Mouse (Mus musculus) hindbrain, postnatal 0 days (tissue): ENCODE results near the gene Islr2. TPM values are rescaled to one million over a fixed set of nuclear protein-coding genes. Genes with fewer than 3 reads are reported as not detected.
"Not testable (repeated sequence)": the region's sequence is repeated elsewhere in the genome, so short reads cannot be mapped to it uniquely, and the experiment has no call there.

Experiments
- ATAC-seq: fragments of 200-750 bp; cut with Nextera tagmentation; 2 replicates; pipeline ENCODE4 v1.8.0; 2017; ENCODE audit warnings: mild to moderate bottlenecking, moderate TSS enrichment, moderate library complexity
- DNase-seq: peaks from one replicate; pipeline ENCODE4 v3.0.0-alpha.2; 2015; ENCODE audit warnings: low spot score
- H3K27ac ChIP-seq: fragments of 300-500 bp; sonication (generic); 2 replicates; pipeline ENCODE4 v1.5.1; 2014; ENCODE audit warnings: mild to moderate bottlenecking
- H3K27me3 ChIP-seq: fragments of 300-500 bp; sonication (generic); 2 replicates; pipeline ENCODE4 v1.6.1; 2014; ENCODE audit warnings: low read length, mixed read lengths; ENCODE audit not compliant: insufficient read depth
- H3K36me3 ChIP-seq: fragments of 300-500 bp; sonication (generic); 2 replicates; pipeline ENCODE4 v1.6.1; 2014; ENCODE audit warnings: low read length, mixed read lengths; ENCODE audit not compliant: insufficient read depth
- H3K4me1 ChIP-seq: fragments of 300-500 bp; sonication (generic); 2 replicates; pipeline ENCODE4 v1.6.1; 2014; ENCODE audit warnings: antibody characterized with exemption, low read length, mixed read lengths; ENCODE audit not compliant: insufficient read depth
- H3K4me2 ChIP-seq: fragments of 300-500 bp; sonication (generic); 2 replicates; pipeline ENCODE4 v1.6.1; 2014; ENCODE audit warnings: low read depth, mild to moderate bottlenecking, low read length, moderate library complexity, mixed read lengths
- H3K4me3 ChIP-seq: fragments of 300-500 bp; sonication (generic); 2 replicates; pipeline ENCODE4 v1.5.1; 2014; ENCODE audit warnings: low read length
- H3K9ac ChIP-seq: fragments of 300-500 bp; sonication (generic); replicated peaks from 2 replicates; pipeline ENCODE4 v1.6.1; 2014; ENCODE audit warnings: mild to moderate bottlenecking, low read length, moderate library complexity, mixed read lengths
- H3K9me3 ChIP-seq: fragments of 300-500 bp; sonication (generic); 2 replicates; pipeline ENCODE4 v1.6.1; 2016; ENCODE audit warnings: low read length, mixed read lengths
- CTCF ChIP-seq: IDR thresholded peaks from 2 replicates; pipeline ENCODE4 v1.5.1; 2016; ENCODE audit warnings: antibody characterized with exemption, control low read depth, low read depth
- WGBS: fragments of 180-500 bp; shearing (Covaris S2); extraction: QIAGEN DNeasy Blood & Tissue Kit; methylation state at CpG from one replicate; pipeline ENCODE4 v1.1.7; 2014; 5-methylcytosine and 5-hydroxymethylcytosine counted together
- polyA plus RNA-seq: library from polyadenylated mRNA; unstranded; fragments of >200 nt; fragmentation: Nextera tagmentation; extraction: Ambion mirVana; gene quantifications from 2 replicates; pipeline ENCODE4 v1.2.1, GENCODE M21; 2015
- total RNA-seq: library from RNA; depleted of rRNA; stranded (reverse); fragments of >200 nt; gene quantifications from 2 replicates; pipeline ENCODE4 v1.2.3, GENCODE M21; 2014; rRNA removed

Islr2 gene
- 293 and 343 TPM in 2 replicates for total RNA-seq
- 15.8 and 19.2 TPM in 2 replicates for polyA plus RNA-seq

- 4% methylated on average over 42 of the region's 42 CpGs for WGBS
- H3K4me3 ChIP-seq, result peak within 1 kb of the TSS; percentile 26
- no peaks in the 10 kb centered on the region for H3K36me3 ChIP-seq
- H3K27ac ChIP-seq, result peak within 1 kb of the TSS; percentile 78
- H3K4me2 ChIP-seq, result peak within 1 kb of the TSS; percentile 49
- no peaks in the 10 kb centered on the region for H3K9me3 ChIP-seq
- peak; percentile 85 for DNase-seq
- peaks cover 45% of the 10 kb centered on the region for H3K27me3 ChIP-seq
- H3K4me1 ChIP-seq, result peaks cover 9% of the 10 kb centered on the region; the same call in 1 of the 2 replicates
- H3K9ac ChIP-seq, result no peak within 1 kb of the TSS
- ATAC-seq, result peak; percentile 50; the same call in 1 of the 2 replicates
- peak; percentile 72 for TF ChIP-seq CTCF
Observed at GRCm38 (mm10) chr9:58203516-58204447, at the start of gene Islr2, which contains the start of gene Islr. Gene Islr2, minus strand, starts transcription at chr9:58204319. Gene Islr, minus strand, starts transcription at chr9:58204306.

GRCm38 (mm10) chr9:58253805-58254122 is 49.6 kb upstream of the Islr2 start:
- Histone ChIP-seq H3K27ac (peak overlapping the region; percentile 88; the same call in 1 of the 2 replicates), H3K4me3 (peak overlapping the region; percentile 89), H3K9ac (peak overlapping the region; percentile 84), H3K4me2 (peak overlapping the region; percentile 65), H3K36me3 (peaks cover 10% of the 10 kb centered on the region)
- not testable (repeated sequence) for H3K4me1 ChIP-seq, H3K9me3 ChIP-seq, DNase-seq, H3K27me3 ChIP-seq, ATAC-seq
- 62% methylated on average over 5 of the region's 5 CpGs for WGBS

GRCm38 (mm10) chr9:58253033-58253804 is 49.1 kb upstream of the Islr2 start, which contains the start of gene Stoml1:
Gene Stoml1, plus strand, starts transcription at chr9:58253164.
- Histone ChIP-seq H3K4me3 (peak within 1 kb of the TSS; percentile 89), H3K36me3 (peaks cover 9% of the 10 kb centered on the region; the same call in 1 of the 2 replicates), H3K27me3 (no peaks in the 10 kb centered on the region), H3K9ac (peak within 1 kb of the TSS; percentile 84), H3K27ac (peak within 1 kb of the TSS; percentile 88), H3K4me2 (peak within 1 kb of the TSS; percentile 65), H3K4me1 (no peaks in the 10 kb centered on the region), H3K9me3 (no peaks in the 10 kb centered on the region)
- DNase-seq, result peak; percentile 96
- under 1% methylated on average over 31 of the region's 31 CpGs for WGBS
- peak; percentile 98 for TF ChIP-seq CTCF
- ATAC-seq, result peak; percentile 98

- H3K27ac ChIP-seq, H3K27me3 ChIP-seq, DNase-seq, H3K4me2 ChIP-seq, H3K4me1 ChIP-seq, ATAC-seq, H3K36me3 ChIP-seq, H3K4me3 ChIP-seq, H3K9me3 ChIP-seq, H3K9ac ChIP-seq: not testable (repeated sequence)
- 91% methylated on average over 1 of the region's 1 CpGs for WGBS
Observed at GRCm38 (mm10) chr9:58250730-58251129, 46.6 kb upstream of the Islr2 start.

GRCm38 (mm10) chr9:58250322-58250721 is 46.2 kb upstream of the Islr2 start:
- ATAC-seq, result no peak
- WGBS, result 78% methylated on average over 8 of the region's 8 CpGs
- Histone ChIP-seq H3K36me3 (no peaks in the 10 kb centered on the region), H3K4me2 (peak overlapping the region; percentile 67; the same call in 1 of the 2 replicates), H3K9ac (peak overlapping the region; percentile 44; the same call in 1 of the 2 replicates), H3K4me1 (peaks cover 7% of the 10 kb centered on the region; the same call in 1 of the 2 replicates), H3K27me3 (no peaks in the 10 kb centered on the region), H3K27ac (peak overlapping the region; percentile 71; the same call in 1 of the 2 replicates), H3K4me3 (no peak overlapping the region), H3K9me3 (no peaks in the 10 kb centered on the region)
- DNase-seq, result no peak
- TF ChIP-seq CTCF, result no peak

- Histone ChIP-seq H3K9me3 (no peaks in the 10 kb centered on the region), H3K27ac (peak within 1 kb of the TSS; percentile 71), H3K36me3 (no peaks in the 10 kb centered on the region), H3K27me3 (no peaks in the 10 kb centered on the region), H3K4me3 (peak within 1 kb of the TSS; percentile 39), H3K4me1 (peaks cover 7% of the 10 kb centered on the region; the same call in 1 of the 2 replicates), H3K4me2 (peak within 1 kb of the TSS; percentile 67), H3K9ac (peak within 1 kb of the TSS; percentile 44)
- WGBS, result 1% methylated on average over 16 of the region's 16 CpGs
- peak; percentile 64 for TF ChIP-seq CTCF
- DNase-seq (peak; percentile 65), ATAC-seq (0 out of 2 replicates have a peak, but pooled peaks have one; percentile 30)
Observed at GRCm38 (mm10) chr9:58249592-58250192, 45.6 kb upstream of the Islr2 start, which contains the start of gene Pml. Gene Pml, minus strand, starts transcription at chr9:58249786.
